8 mouse cellular contexts compared by ENCODE assay signal in genomic region chr12:107979710-107980260, GRCm38 (mm10). TPM values are rescaled to one million over a fixed set of nuclear protein-coding genes. Genes with fewer than 3 reads are reported as not detected.
A peak's percentile ranks its signal among the peaks of the same experiment; 100 is the strongest.
DNase-seq lines count a peak whose midpoint lies in the region; ATAC-seq lines count a peak whose summit lies in the region.

No protein-coding gene starts in this region.

- H3K9me3 ChIP-seq in forebrain, embryonic 10.5 days, result no peaks in the 10 kb centered on the region
- no peaks in the 10 kb centered on the region for H3K9me3 ChIP-seq in hindbrain, embryonic 16.5 days (ENCODE audit: control insufficient read depth, low read length)
- no peaks in the 10 kb centered on the region for H3K9me3 ChIP-seq in liver, embryonic 11.5 days (ENCODE audit: control insufficient read depth, low read length)
- no peaks in the 10 kb centered on the region for H3K9me3 ChIP-seq in neural tube, embryonic 14.5 days (ENCODE audit: control insufficient read depth, low read length)

- peak; percentile 6; the same call in 1 of the 2 replicates for ATAC-seq in hindbrain, embryonic 16.5 days
- ATAC-seq in liver, embryonic 11.5 days (replicated peaks; ENCODE audit: low FRiP score), result peak; percentile 23; the same call in 1 of the 2 replicates
- ATAC-seq in neural tube, embryonic 14.5 days (ENCODE audit: low read depth), result no peak

- peaks cover 76% of the 10 kb centered on the region for H3K27me3 ChIP-seq in forebrain, embryonic 10.5 days (ENCODE audit: poor library complexity, severe bottlenecking)
- no peaks in the 10 kb centered on the region; the same call in 1 of the 2 replicates for H3K27me3 ChIP-seq in hindbrain, embryonic 16.5 days (replicated peaks; ENCODE audit: control insufficient read depth, insufficient read depth, low read length)
- peaks cover 70% of the 10 kb centered on the region for H3K27me3 ChIP-seq in liver, embryonic 11.5 days (replicated peaks; ENCODE audit: control insufficient read depth, insufficient read depth, low read length)
- H3K27me3 ChIP-seq in neural tube, embryonic 14.5 days (ENCODE audit: control insufficient read depth, insufficient read depth, low read length), result no peaks in the 10 kb centered on the region

- 1% methylated on average over 28 of the region's 28 CpGs for WGBS in forebrain, embryonic 10.5 days
- WGBS in hindbrain, embryonic 16.5 days, result 6% methylated on average over 26 of the region's 28 CpGs
- WGBS in liver, embryonic 11.5 days, result 3% methylated on average over 28 of the region's 28 CpGs
- 6% methylated on average over 27 of the region's 28 CpGs for WGBS in neural tube, embryonic 14.5 days

- DNase-seq in cerebellum, postnatal 10 days, result peak; percentile 50 to 57
- no peak for DNase-seq in cerebellum, adult 9-11 months
- peak; percentile 88 for DNase-seq in forebrain, embryonic 10.5 days (ENCODE audit: extremely low spot score, low spot score)
- peak; percentile 50 for DNase-seq in liver, embryonic 11.5 days (ENCODE audit: low spot score)
- DNase-seq in thymus, postnatal 0 days (ENCODE audit: low spot score), result no peak
- DNase-seq in layer of hippocampus, postnatal 25 days (ENCODE audit: extremely low spot score in 1 of 2, low spot score in 1 of 2), result no peak

- H3K9ac ChIP-seq in hindbrain, embryonic 16.5 days (ENCODE audit: low read depth, low read length), result peak overlapping the region; percentile 56
- H3K9ac ChIP-seq in liver, embryonic 11.5 days (ENCODE audit: low read depth, low read length), result no peak overlapping the region
- H3K9ac ChIP-seq in neural tube, embryonic 14.5 days (replicated peaks; ENCODE audit: low read depth, low read length), result peak overlapping the region; percentile 42

- peak overlapping the region; percentile 61 for H3K4me2 ChIP-seq in hindbrain, embryonic 16.5 days (ENCODE audit: low read length)
- H3K4me2 ChIP-seq in liver, embryonic 11.5 days, result peak overlapping the region; percentile 65
- peak overlapping the region; percentile 67 for H3K4me2 ChIP-seq in neural tube, embryonic 14.5 days (ENCODE audit: low read depth, low read length)

- H3K36me3 ChIP-seq in forebrain, embryonic 10.5 days (replicated peaks), result 0 out of 2 replicates have a peak, but pooled peaks cover 5% of the 10 kb centered on the region
- H3K36me3 ChIP-seq in hindbrain, embryonic 16.5 days (ENCODE audit: control insufficient read depth, insufficient read depth, low read length), result no peaks in the 10 kb centered on the region
- H3K36me3 ChIP-seq in liver, embryonic 11.5 days (ENCODE audit: control insufficient read depth, insufficient read depth, low read length), result no peaks in the 10 kb centered on the region
- H3K36me3 ChIP-seq in neural tube, embryonic 14.5 days (ENCODE audit: control insufficient read depth, insufficient read depth, low read length), result no peaks in the 10 kb centered on the region

- H3K27ac ChIP-seq in forebrain, embryonic 10.5 days, result peak overlapping the region; percentile 98
- peak overlapping the region; percentile 54; the same call in 1 of the 2 replicates for H3K27ac ChIP-seq in hindbrain, embryonic 16.5 days (ENCODE audit: low read depth, low read length)
- H3K27ac ChIP-seq in liver, embryonic 11.5 days (ENCODE audit: low read depth, low read length), result no peak overlapping the region; the same call in 1 of the 2 replicates
- no peak overlapping the region for H3K27ac ChIP-seq in neural tube, embryonic 14.5 days (ENCODE audit: low read depth, low read length)

- H3K4me3 ChIP-seq in forebrain, embryonic 10.5 days, result peak overlapping the region; percentile 53
- H3K4me3 ChIP-seq in hindbrain, embryonic 16.5 days (ENCODE audit: low read length), result peak overlapping the region; percentile 35
- peak overlapping the region; percentile 39 for H3K4me3 ChIP-seq in liver, embryonic 11.5 days (ENCODE audit: low read depth, low read length)
- H3K4me3 ChIP-seq in neural tube, embryonic 14.5 days (ENCODE audit: low read depth, low read length), result peak overlapping the region; percentile 33

- peaks cover 89% of the 10 kb centered on the region for H3K4me1 ChIP-seq in forebrain, embryonic 10.5 days
- H3K4me1 ChIP-seq in hindbrain, embryonic 16.5 days (ENCODE audit: control insufficient read depth, insufficient read depth, low read depth, low read length), result peaks cover 46% of the 10 kb centered on the region
- H3K4me1 ChIP-seq in liver, embryonic 11.5 days (replicated peaks; ENCODE audit: control insufficient read depth, insufficient read depth, low read length), result 0 out of 2 replicates have a peak, but pooled peaks cover 2% of the 10 kb centered on the region
- peaks cover 62% of the 10 kb centered on the region for H3K4me1 ChIP-seq in neural tube, embryonic 14.5 days (ENCODE audit: control insufficient read depth, insufficient read depth, low read length)

RNA-seq across cellular contexts. Expression of gene Bcl11b, which starts 23.6 kb away (rescaled TPM):
- polyA plus RNA-seq in forebrain, embryonic 10.5 days (2016; fragmentation: Nextera tagmentation; extraction: Ambion mirVana), result 3.4 and 5.5 TPM in 2 replicates
- polyA plus RNA-seq in hindbrain, embryonic 16.5 days (2015; fragmentation: Nextera tagmentation; extraction: Ambion mirVana), result 12.0 and 16.7 TPM in 2 replicates
- polyA plus RNA-seq in liver, embryonic 11.5 days (2014; fragmentation: Nextera tagmentation; extraction: Ambion mirVana), result 0.53 and 0.90 TPM in 2 replicates
- 38.0 and 38.2 TPM in 2 replicates for polyA plus RNA-seq in neural tube, embryonic 14.5 days (2014; fragmentation: Nextera tagmentation; extraction: Ambion mirVana)
- polyA plus RNA-seq in thymus, postnatal 0 days (2015; fragmentation: Nextera tagmentation; extraction: Ambion mirVana), result 110 and 156 TPM in 2 replicates
- 100 to 1,000 TPM; 131 to 149 TPM for total RNA-seq in layer of hippocampus, postnatal 25 days (2021)

Comparison
In these comparisons a context has a peak if more than half of its experiments do, and no peak if none do; other contexts are left out.
1. DNase-seq: peak in cerebellum, postnatal 10 days (2 of 2), forebrain, embryonic 10.5 days (single experiment) and liver, embryonic 11.5 days (single experiment); none in cerebellum, adult 9-11 months (single experiment), thymus, postnatal 0 days (single experiment) and layer of hippocampus, postnatal 25 days (0 of 2).
2. H3K27ac ChIP-seq: peak in forebrain, embryonic 10.5 days (single experiment) and hindbrain, embryonic 16.5 days (single experiment); none in liver, embryonic 11.5 days (single experiment) and neural tube, embryonic 14.5 days (single experiment).
3. Peak in every context shown above with its lines, with median percentiles within 50 percentile points of each other: H3K4me3 ChIP-seq and H3K4me2 ChIP-seq.